Mouse (Mus musculus): Measurements from ENCODE around the gene Dtymk. TPM values are rescaled to one million over a fixed set of nuclear protein-coding genes. Genes with fewer than 3 reads are reported as not detected.

The Dtymk gene
- total and polyA plus RNA-seq, 3 experiments: 193 to 454 (median 391) TPM

DNA sequence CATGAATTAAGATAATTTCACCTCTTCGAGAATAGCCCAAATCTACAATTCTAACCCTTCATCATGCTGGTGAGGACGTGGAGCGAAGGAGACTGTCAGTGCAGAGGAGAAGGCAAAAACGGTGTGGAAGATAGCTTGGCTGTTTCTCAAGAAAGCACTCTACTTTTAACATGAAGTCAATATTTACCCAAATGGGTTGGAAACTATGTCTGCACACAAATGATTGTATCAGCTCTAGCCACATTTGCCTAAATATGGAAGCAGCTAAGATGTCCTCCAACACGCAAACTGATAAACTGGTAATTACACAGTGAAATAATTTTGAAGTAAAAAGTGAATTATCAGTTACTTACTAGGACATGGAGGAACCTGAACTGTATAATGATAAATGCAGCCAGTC, 1.0 kb upstream of the Dtymk start (continued):
- TF ChIP-seq ETS1 (IDR thresholded peaks at IDR 0.05; ENCODE audit: low read depth, low read length) (peak; percentile 90), CTCF (IDR thresholded peaks at IDR 0.05 in 2 of 3, conservative IDR thresholded peaks at IDR 0.05 in 1 of 3; ENCODE audit: control insufficient read depth in 1 of 3, insufficient read depth in 1 of 3, low read depth in 2 of 3, low read length in 3 of 3, poor library complexity in 1 of 3, severe bottlenecking in 1 of 3) (no peak), MAX (IDR thresholded peaks at IDR 0.05; ENCODE audit: low read length) (peak; percentile 89), TBP (IDR thresholded peaks at IDR 0.05; ENCODE audit: low read depth, low read length) (peak; percentile 79), USF2 (IDR thresholded peaks at IDR 0.05; ENCODE audit: borderline replicate concordance in 1 of 2, insufficient read depth in 1 of 2, low read depth in 1 of 2, low read length in 2 of 2) (no peak), EP300 (IDR thresholded peaks at IDR 0.05; ENCODE audit: low read depth in 1 of 2, low read length in 2 of 2) (peak; percentile 84 to 86), KAT2A (conservative IDR thresholded peaks at IDR 0.05; ENCODE audit: low read depth, low read length) (peak; percentile 54), TCF12 (IDR thresholded peaks at IDR 0.05; ENCODE audit: low read depth, low read length) (peak; percentile 77), E2F4 (IDR thresholded peaks at IDR 0.05; ENCODE audit: borderline replicate concordance, low read depth, low read length) (no peak), JUND (IDR thresholded peaks at IDR 0.05; ENCODE audit: low read depth, low read length) (peak; percentile 43; the same call in 1 of the 2 replicates), BHLHE40 (IDR thresholded peaks at IDR 0.05; ENCODE audit: borderline replicate concordance, low read depth, low read length) (peak; percentile 61; the same call in 1 of the 2 replicates), MEF2A (IDR thresholded peaks at IDR 0.05; ENCODE audit: extremely low read depth, insufficient replicate concordance, low read depth, low read length, poor library complexity, severe bottlenecking) (peak; percentile 92; the same call in 1 of the 2 replicates), CHD1 (IDR thresholded peaks at IDR 0.05; ENCODE audit: low read depth, low read length) (0 out of 2 replicates have a peak, but pooled peaks have one; percentile 1), SIN3A (IDR thresholded peaks at IDR 0.05; ENCODE audit: low read length) (peak; percentile 73), NRF1 (IDR thresholded peaks at IDR 0.05; ENCODE audit: insufficient read depth, low read depth, low read length, poor library complexity, severe bottlenecking) (no peak), MYB (IDR thresholded peaks at IDR 0.05; ENCODE audit: low read depth, low read length) (peak; percentile 19)

DNA sequence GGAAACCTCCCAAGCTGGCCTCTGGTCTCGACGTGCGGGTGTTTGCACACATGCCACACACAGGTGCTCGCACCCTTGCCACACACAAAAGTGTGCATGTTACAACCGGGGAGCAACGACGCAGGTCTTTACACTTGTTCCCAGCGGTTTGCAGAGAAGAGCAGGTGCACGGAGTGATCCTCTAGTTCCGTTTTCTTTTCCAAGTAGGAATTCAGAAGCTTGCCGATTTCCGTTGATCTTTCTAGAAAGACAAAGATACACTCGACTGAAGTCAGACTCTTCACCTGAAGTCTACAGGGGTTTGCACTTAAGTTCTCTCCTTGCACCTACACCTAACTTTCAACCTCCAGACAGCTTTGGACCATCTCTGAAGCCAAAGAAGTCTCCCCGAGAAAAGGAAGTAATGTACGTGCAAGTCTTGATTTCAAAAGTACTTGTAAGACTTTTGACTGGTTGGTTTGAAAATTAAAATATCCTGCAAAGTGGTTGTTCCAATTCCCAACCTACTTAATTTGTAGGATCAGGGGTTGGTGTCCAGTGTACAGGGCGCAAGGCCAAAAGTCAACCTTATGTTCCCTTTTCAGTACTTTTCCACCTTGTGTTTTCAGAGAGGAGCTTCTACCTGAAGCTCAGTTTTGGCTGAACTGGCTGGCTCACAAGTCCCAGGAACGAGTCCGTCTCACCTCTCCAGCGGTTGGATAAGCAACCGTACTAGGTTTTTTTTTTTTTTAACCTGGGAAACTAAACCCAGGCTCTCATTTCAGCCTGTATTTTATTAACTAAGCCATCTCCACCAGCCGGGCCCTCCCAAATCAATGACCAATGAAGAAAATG, 847 bp downstream of the Dtymk start:
- peak overlapping the region; percentile 90 for H3K27ac ChIP-seq (ENCODE audit: control insufficient read depth, low read depth, low read length)
- peak; percentile 75 for DNase-seq (ENCODE audit: low read depth, low spot score)
- peaks cover 55% of the 10 kb centered on the region for H3K79me2 ChIP-seq (ENCODE audit: control insufficient read depth, insufficient read depth, low read length, poor library complexity)
- H3K9me3 ChIP-seq (replicated peaks; ENCODE audit: insufficient read depth, low read length): no peaks in the 10 kb centered on the region
- peaks cover 8 to 49% of the 10 kb centered on the region in 2 experiments for H3K4me1 ChIP-seq (ENCODE audit: control insufficient read depth in 1 of 2, insufficient read depth in 2 of 2, low read length in 2 of 2)
- TF ChIP-seq POLR2AphosphoS5 (IDR thresholded peaks at IDR 0.05; ENCODE audit: borderline replicate concordance, low read depth, low read length) (no peak), RCOR1 (IDR thresholded peaks at IDR 0.05; ENCODE audit: low read depth, low read length) (peak; percentile 32; the same call in 1 of the 2 replicates), E2F4 (IDR thresholded peaks at IDR 0.05; ENCODE audit: borderline replicate concordance, low read depth, low read length) (0 out of 2 replicates have a peak, but pooled peaks have one; percentile 30), CHD1 (IDR thresholded peaks at IDR 0.05; ENCODE audit: low read depth, low read length) (peak; percentile 71), MYB (IDR thresholded peaks at IDR 0.05; ENCODE audit: low read depth, low read length) (peak; percentile 41; the same call in 1 of the 2 replicates), NRF1 (IDR thresholded peaks at IDR 0.05; ENCODE audit: insufficient read depth, low read depth, low read length, poor library complexity, severe bottlenecking) (no peak), SIN3A (IDR thresholded peaks at IDR 0.05; ENCODE audit: low read length) (peak; percentile 42), HCFC1 (IDR thresholded peaks at IDR 0.05; ENCODE audit: low read depth, low read length) (no peak), ELF1 (IDR thresholded peaks at IDR 0.05; ENCODE audit: low read depth, low read length) (no peak), JUND (IDR thresholded peaks at IDR 0.05; ENCODE audit: low read depth, low read length) (peak; percentile 35; the same call in 1 of the 2 replicates), UBTF (IDR thresholded peaks at IDR 0.05; ENCODE audit: borderline replicate concordance, insufficient read depth, low read depth, low read length) (0 out of 2 replicates have a peak, but pooled peaks have one; percentile 17), SMC3 (IDR thresholded peaks at IDR 0.05; ENCODE audit: low read depth, low read length) (no peak), BHLHE40 (IDR thresholded peaks at IDR 0.05; ENCODE audit: borderline replicate concordance, low read depth, low read length) (0 out of 2 replicates have a peak, but pooled peaks have one; percentile 11), ZMIZ1 (IDR thresholded peaks at IDR 0.05; ENCODE audit: low read depth, low read length) (peak; percentile 58; the same call in 1 of the 2 replicates), EP300 (IDR thresholded peaks at IDR 0.05; ENCODE audit: low read depth in 1 of 2, low read length in 2 of 2) (peak in 1 of 2 experiments; percentile 39; a peak in 2 of 4 replicates)
- H3K27me3 ChIP-seq (ENCODE audit: control insufficient read depth in 1 of 2, insufficient read depth in 2 of 2, low read length in 2 of 2): no peaks in the 10 kb centered on the region
- peaks cover 14 to 51% of the 10 kb centered on the region in 2 experiments for H3K36me3 ChIP-seq (ENCODE audit: control insufficient read depth in 1 of 2, insufficient read depth in 2 of 2, low read length in 2 of 2)
- peak overlapping the region; percentile 89 for H3K9ac ChIP-seq (ENCODE audit: control insufficient read depth, low read depth, low read length, poor library complexity, severe bottlenecking)
- H3K4me3 ChIP-seq (ENCODE audit: control insufficient read depth in 1 of 2, insufficient read depth in 1 of 2, low read depth in 2 of 2, low read length in 2 of 2): peak overlapping the region; percentile 72 to 78

Measured in MEL (cell line).